In the genomic region with DNA sequence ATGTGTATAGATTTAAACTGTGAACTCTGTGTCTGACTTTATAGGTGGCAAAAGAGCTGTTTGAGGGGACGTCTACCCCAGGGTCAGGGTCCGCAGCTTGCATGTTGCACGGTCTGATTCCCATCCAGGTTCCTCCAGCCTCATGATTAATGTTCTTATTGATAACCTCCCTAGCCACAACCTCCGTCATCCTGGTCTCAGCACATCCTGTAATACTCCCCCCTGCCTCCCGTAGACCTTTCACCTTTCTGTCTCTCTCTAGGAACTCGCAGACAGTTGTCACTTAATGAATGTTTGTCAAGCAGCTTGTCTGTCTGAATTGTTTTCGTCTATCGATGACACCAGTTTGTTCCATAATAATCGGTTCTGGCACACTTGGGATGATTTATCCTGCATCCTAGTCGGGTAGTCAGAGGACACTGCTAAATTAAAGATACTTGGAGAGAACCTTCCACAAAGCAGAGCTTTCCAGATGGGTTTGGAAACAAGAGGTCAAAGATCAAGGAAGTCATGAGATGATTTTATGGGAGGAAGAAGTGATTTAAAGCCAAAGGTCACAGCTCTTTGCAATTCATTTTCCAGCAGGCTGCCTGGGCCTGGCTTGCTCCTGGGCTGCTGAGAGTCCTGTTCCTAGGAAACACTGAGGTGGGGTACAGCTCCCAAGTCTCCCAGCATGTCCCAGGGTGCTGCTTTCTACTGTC, we compare ENCODE assay signal across 19 mouse cellular contexts.
DNase-seq lines count a peak whose midpoint lies in the region; ATAC-seq and TF ChIP-seq lines count a peak whose summit lies in the region.
"Had no signal": no experiment of that assay in that cellular context is flagged by ENCODE, and none has a peak within 500 bp of the region (broad histone marks: within the 10 kb centered on the region; RNA-seq: fewer than 3 reads in every experiment).

No protein-coding gene starts in this region.

- peak; percentile 6 for DNase-seq in adrenal gland, adult 2 months
- no peak for DNase-seq in adrenal gland, postnatal 25 days
- peak; percentile 74 for DNase-seq in embryo, embryonic 10 days (ENCODE audit: low spot score)
- peak; percentile 66 for DNase-seq in kidney, adult 2 months
- DNase-seq in kidney, postnatal 25 days: peak; percentile 17 to 43
- no peak for DNase-seq in cerebellum, postnatal 25 days
- DNase-seq in cerebellum, adult 18-20 months: no peak
- DNase-seq: adrenal gland, adult 8-10 months; cerebellum, adult 2 months; gastrocnemius, postnatal 25 days; right cerebral cortex, postnatal 14 days; thymus, postnatal 4 days had no signal

- no peak for TF ChIP-seq CTCF in kidney, adult 2 months (conservative IDR thresholded peaks at IDR 0.05; ENCODE audit: insufficient read depth, insufficient read length, low read depth, low read length)

- H3K36me3 ChIP-seq in kidney, adult 2 months (ENCODE audit: control insufficient read depth, insufficient read depth, low read length): no peaks in the 10 kb centered on the region
- H3K36me3 ChIP-seq: limb, embryonic 12.5 days; liver, embryonic 15.5 days; neural tube, embryonic 12.5 days had no signal

- WGBS in kidney, adult 2 months: 31% methylated on average over 10 of the region's 10 CpGs

- no peak overlapping the region for H3K4me3 ChIP-seq in kidney, adult 2 months (ENCODE audit: insufficient read depth, low read depth, low read length)
- H3K4me3 ChIP-seq: layer of hippocampus, adult 2 months; limb, embryonic 12.5 days; liver, embryonic 15.5 days; neural tube, embryonic 12.5 days had no signal

- no peak for ATAC-seq in granulocyte monocyte progenitor cell, adult 5-6 weeks (replicated peaks; ENCODE audit: poor library complexity, severe bottlenecking)
- ATAC-seq: lung, postnatal 0 days had no signal

- H3K27ac ChIP-seq in kidney, adult 2 months (ENCODE audit: insufficient read depth, low read depth, low read length): no peak overlapping the region
- H3K27ac ChIP-seq: hindbrain, embryonic 14.5 days; layer of hippocampus, adult 2 months; limb, embryonic 12.5 days; liver, embryonic 15.5 days; neural tube, embryonic 12.5 days had no signal

- TF ChIP-seq POLR2A in kidney, adult 2 months (IDR thresholded peaks at IDR 0.05; ENCODE audit: low read depth, low read length): no peak

- H3K4me1 ChIP-seq in kidney, adult 2 months (ENCODE audit: control insufficient read depth, insufficient read depth, low read length): no peaks in the 10 kb centered on the region
- H3K4me1 ChIP-seq: liver, embryonic 15.5 days had no signal

- H3K27me3 ChIP-seq in kidney, adult 2 months (replicated peaks; ENCODE audit: control insufficient read depth, insufficient read depth, low read length): no peaks in the 10 kb centered on the region
- H3K27me3 ChIP-seq: liver, embryonic 15.5 days; neural tube, embryonic 12.5 days had no signal

Comparison
In these comparisons a context has a peak if more than half of its experiments do, and no peak if none do; other contexts are left out.
1. DNase-seq: peak in adrenal gland, adult 2 months (single experiment), embryo, embryonic 10 days (single experiment), kidney, adult 2 months (single experiment) and kidney, postnatal 25 days (2 of 2); none in adrenal gland, postnatal 25 days (single experiment), cerebellum, postnatal 25 days (0 of 2) and cerebellum, adult 18-20 months (0 of 2).